Mouse (Mus musculus): ENCODE results near the gene Gm43064.

DNA sequence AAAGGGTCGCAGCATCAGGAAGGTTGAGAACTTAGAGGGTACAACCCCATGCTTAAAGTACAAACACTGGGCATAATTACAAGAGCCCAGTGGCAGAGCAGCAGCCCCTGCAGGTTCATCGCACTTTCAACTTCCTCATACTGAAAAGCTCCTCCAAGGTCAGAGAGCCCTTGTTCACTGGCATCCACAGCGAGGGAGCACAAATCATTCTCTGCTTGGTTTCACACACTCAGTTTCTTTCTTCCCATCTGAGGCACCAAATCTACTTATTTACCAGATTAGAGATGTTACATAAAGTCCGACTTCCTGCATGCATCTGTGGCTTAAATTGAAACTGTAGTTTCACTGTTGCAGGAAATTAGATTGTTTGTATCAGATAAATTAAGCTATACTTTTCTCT is 36.5 kb upstream of the Gm43064 start:
- TF ChIP-seq CTCF (IDR thresholded peaks at IDR 0.05; ENCODE audit: control insufficient read depth, insufficient read depth, low read length) = no peak
- no peak for TF ChIP-seq POLR2A (IDR thresholded peaks at IDR 0.05; ENCODE audit: borderline replicate concordance, control insufficient read depth, low read depth, low read length)

Data from bone marrow, adult 2 months (tissue).